Mouse (Mus musculus) midbrain, embryonic 10.5 days (tissue): ENCODE results near the gene Usp47. TPM values are rescaled to one million over a fixed set of nuclear protein-coding genes. Genes with fewer than 3 reads are reported as not detected.

Source experiments
- DNase-seq: peaks from one replicate; pipeline ENCODE4 v3.0.0-alpha.2; 2017; ENCODE audit warnings: low spot score
- H3K27ac ChIP-seq: fragments of 300-500 bp; sonication (generic); replicated peaks from 2 replicates; pipeline ENCODE4 v1.5.1; 2016; ENCODE audit warnings: mild to moderate bottlenecking
- H3K27me3 ChIP-seq: fragments of 300-500 bp; sonication (generic); 2 replicates; pipeline ENCODE4 v1.6.1; 2016; ENCODE audit warnings: low read depth, mild to moderate bottlenecking; ENCODE audit not compliant: poor library complexity, severe bottlenecking
- H3K36me3 ChIP-seq: fragments of 300-500 bp; sonication (generic); 2 replicates; pipeline ENCODE4 v1.6.1; 2016; ENCODE audit warnings: mild to moderate bottlenecking, moderate library complexity
- H3K4me1 ChIP-seq: fragments of 300-500 bp; sonication (generic); 2 replicates; pipeline ENCODE4 v1.6.1; 2016
- H3K4me3 ChIP-seq: fragments of 300-500 bp; sonication (generic); 2 replicates; pipeline ENCODE4 v1.5.1; 2016; ENCODE audit warnings: mild to moderate bottlenecking, moderate library complexity
- H3K9me3 ChIP-seq: fragments of 300-500 bp; sonication (generic); replicated peaks from 2 replicates; pipeline ENCODE4 v1.6.1; 2016; ENCODE audit warnings: mild to moderate bottlenecking
- WGBS: fragments of 180-500 bp; shearing (Covaris S2); methylation state at CpG from one replicate; pipeline ENCODE4 v1.1.7; 2016; 5-methylcytosine and 5-hydroxymethylcytosine counted together
- polyA plus RNA-seq: library from polyadenylated mRNA; unstranded; fragments of >200 nt; fragmentation: Nextera tagmentation; extraction: Ambion mirVana; gene quantifications from 2 replicates; pipeline ENCODE4 v1.2.1, GENCODE M21; 2016

Gene Usp47
- polyA plus RNA-seq, 1 experiment from 2014 or later = 78.3 TPM

DNA sequence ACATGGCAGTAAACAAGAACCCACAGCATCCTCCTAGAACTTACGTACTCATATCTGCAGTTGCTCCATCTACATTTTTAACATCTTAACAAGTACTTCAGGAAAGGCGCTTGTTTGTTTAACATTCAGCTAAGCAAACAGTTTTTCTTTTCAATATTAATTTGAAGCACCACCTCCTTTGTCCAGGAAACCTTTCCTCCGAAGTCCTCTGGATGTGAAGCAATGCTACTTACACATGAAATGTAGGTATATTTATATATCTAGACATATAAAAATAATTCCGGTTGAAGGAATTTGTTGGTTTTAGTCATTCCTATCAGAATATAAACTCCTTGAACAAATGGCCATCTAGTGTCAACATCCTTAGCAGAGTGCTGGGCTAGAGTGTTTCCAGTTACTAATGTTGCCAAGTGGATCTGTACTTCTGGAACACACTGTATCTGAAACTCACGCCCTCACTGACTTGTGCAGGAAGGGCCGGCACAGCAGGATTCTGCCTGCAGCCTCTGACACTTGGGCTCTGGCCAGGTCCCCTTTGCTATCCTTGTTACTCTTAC is 10.6 kb upstream of the Usp47 start:
- WGBS = 87% methylated on average over 6 of the region's 6 CpGs
- H3K27me3 ChIP-seq = no peaks in the 10 kb centered on the region

DNA sequence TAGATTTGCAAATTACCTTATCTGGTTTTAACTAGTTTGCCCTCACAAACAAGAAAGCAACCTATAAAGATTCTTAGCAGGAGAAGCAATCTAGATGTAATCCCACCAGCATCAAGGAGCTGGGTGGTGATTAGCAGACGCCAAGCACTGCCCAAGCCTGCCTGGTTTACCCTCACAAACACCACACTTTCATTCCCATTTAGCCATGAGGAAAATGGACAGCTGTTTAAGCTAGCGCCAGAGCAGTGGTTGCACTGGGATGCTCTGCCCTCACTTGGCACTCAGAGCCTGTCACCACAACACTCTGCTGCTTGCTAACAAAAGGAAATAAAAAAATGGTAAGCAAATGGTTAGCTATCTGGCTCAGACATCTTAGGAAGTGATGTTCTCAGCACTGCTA is 9.2 kb upstream of the Usp47 start:
- H3K4me1 ChIP-seq = no peaks in the 10 kb centered on the region
- 78% methylated on average over 2 of the region's 2 CpGs for WGBS
- H3K27me3 ChIP-seq = no peaks in the 10 kb centered on the region

More for the DNA sequence above, 10.6 kb upstream of the Usp47 start:
- H3K4me3 ChIP-seq = no peak overlapping the region
- no peaks in the 10 kb centered on the region for H3K36me3 ChIP-seq
- no peaks in the 10 kb centered on the region for H3K4me1 ChIP-seq
- no peak for DNase-seq
- H3K9me3 ChIP-seq = no peaks in the 10 kb centered on the region
- no peak overlapping the region for H3K27ac ChIP-seq

GRCm38 (mm10) chr7:112022506-112023149 is 676 bp upstream of the Usp47 start:
- H3K4me1 ChIP-seq = peaks cover 34% of the 10 kb centered on the region
- no peaks in the 10 kb centered on the region for H3K27me3 ChIP-seq
- peak overlapping the region; percentile 99 for H3K27ac ChIP-seq
- WGBS = 13% methylated on average over 17 of the region's 17 CpGs
- H3K4me3 ChIP-seq = peak overlapping the region; percentile 82
- H3K36me3 ChIP-seq = no peaks in the 10 kb centered on the region; the same call in 1 of the 2 replicates
- no peak for DNase-seq
- no peaks in the 10 kb centered on the region for H3K9me3 ChIP-seq

More for the DNA sequence above, 9.2 kb upstream of the Usp47 start:
- no peak overlapping the region for H3K27ac ChIP-seq
- DNase-seq = no peak
- no peak overlapping the region for H3K4me3 ChIP-seq
- H3K9me3 ChIP-seq = no peaks in the 10 kb centered on the region
- H3K36me3 ChIP-seq = no peaks in the 10 kb centered on the region

DNA sequence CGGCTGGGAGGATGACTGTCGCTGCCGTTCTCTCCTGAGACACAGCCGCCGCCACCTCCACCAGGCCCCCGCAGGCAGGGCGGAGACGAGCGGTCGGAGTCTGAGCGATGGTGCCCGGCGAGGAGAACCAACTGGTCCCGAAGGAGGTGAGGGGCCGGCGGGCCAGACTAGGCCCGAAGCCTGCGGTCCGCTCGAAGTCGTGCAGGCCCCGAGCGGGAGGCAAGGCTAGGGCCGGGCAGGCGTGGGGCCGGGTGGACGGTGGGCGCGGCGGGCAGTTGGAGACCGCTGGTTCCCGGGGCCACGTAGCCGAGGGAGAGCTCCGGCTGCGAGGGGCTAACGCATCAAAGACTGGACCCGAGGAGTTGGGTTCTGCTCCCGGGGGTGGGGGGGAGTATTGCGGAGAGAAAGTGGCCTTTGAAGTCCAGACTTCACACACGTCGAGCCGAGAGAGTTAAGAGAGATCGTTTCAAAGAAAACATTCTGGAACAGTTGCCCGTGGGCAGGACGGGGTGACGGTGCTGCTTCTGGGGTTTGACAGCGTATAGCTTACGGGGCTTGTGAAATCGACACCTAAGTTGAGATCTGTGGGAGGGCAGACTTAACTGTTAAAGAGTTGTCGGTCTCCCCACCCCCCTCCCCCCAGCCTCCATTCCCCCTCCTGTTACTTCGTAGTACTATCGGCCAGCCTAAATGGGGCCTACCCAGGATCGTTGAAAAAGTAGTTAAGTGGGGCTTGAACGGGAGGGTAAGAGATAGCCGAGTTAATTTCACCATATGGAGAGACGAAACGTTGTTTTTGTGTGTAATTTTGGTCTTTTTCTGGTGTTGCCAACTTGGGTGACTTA is 519 bp downstream of the Usp47 start:
- H3K4me1 ChIP-seq = peaks cover 34% of the 10 kb centered on the region
- H3K27me3 ChIP-seq = no peaks in the 10 kb centered on the region
- WGBS = under 1% methylated on average over 58 of the region's 58 CpGs
- DNase-seq = no peak
- H3K9me3 ChIP-seq = no peaks in the 10 kb centered on the region
- peaks cover 5% of the 10 kb centered on the region; the same call in 1 of the 2 replicates for H3K36me3 ChIP-seq
- H3K4me3 ChIP-seq = peak overlapping the region; percentile 82
- H3K27ac ChIP-seq = peak overlapping the region; percentile 99

GRCm38 (mm10) chr7:112024446-112024730 is 1.1 kb downstream of the Usp47 start:
- WGBS = 37% methylated on average over 7 of the region's 7 CpGs
- H3K27ac ChIP-seq = peak overlapping the region; percentile 99

GRCm38 (mm10) chr7:112024856-112025255 is 1.6 kb downstream of the Usp47 start:
- H3K27me3 ChIP-seq = no peaks in the 10 kb centered on the region
- DNase-seq = no peak
- H3K4me3 ChIP-seq = peak overlapping the region; percentile 82
- H3K4me1 ChIP-seq = peaks cover 34% of the 10 kb centered on the region
- no peak overlapping the region for H3K27ac ChIP-seq
- peaks cover 8% of the 10 kb centered on the region for H3K36me3 ChIP-seq
- WGBS = 47% methylated on average over 5 of the region's 5 CpGs
- no peaks in the 10 kb centered on the region for H3K9me3 ChIP-seq

More at GRCm38 (mm10) chr7:112024446-112024730, 1.1 kb downstream of the Usp47 start:
- H3K36me3 ChIP-seq = peaks cover 8% of the 10 kb centered on the region
- H3K4me1 ChIP-seq = peaks cover 34% of the 10 kb centered on the region
- H3K4me3 ChIP-seq = peak overlapping the region; percentile 82
- DNase-seq = no peak
- H3K9me3 ChIP-seq = no peaks in the 10 kb centered on the region
- H3K27me3 ChIP-seq = no peaks in the 10 kb centered on the region

DNA sequence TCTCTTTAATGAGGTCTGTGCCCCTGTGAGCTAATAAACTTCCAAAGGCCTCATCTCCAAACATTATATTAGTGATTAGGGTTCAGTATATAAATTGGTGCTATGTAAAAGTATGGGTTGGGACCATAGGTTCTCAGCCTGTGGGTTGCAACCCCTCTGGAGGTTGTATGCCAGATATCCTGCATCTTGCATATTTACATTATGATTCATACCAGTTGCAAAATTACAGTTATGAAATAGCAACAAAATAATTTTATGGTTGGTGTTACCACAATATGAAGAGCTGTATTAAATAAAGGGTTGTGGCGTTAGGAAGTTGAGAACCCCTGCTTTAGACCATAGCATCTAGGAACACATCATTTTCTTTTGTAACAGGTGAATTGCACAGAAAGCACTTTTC is 7.3 kb downstream of the Usp47 start:
- Histone ChIP-seq H3K27me3 (no peaks in the 10 kb centered on the region), H3K9me3 (0 out of 2 replicates have a peak, but pooled peaks cover 3% of the 10 kb centered on the region), H3K27ac (no peak overlapping the region), H3K36me3 (peaks cover 16% of the 10 kb centered on the region), H3K4me3 (no peak overlapping the region), H3K4me1 (peaks cover 13% of the 10 kb centered on the region)
- no peak for DNase-seq
- 92% methylated on average over 1 of the region's 1 CpGs for WGBS

GRCm38 (mm10) chr7:112035804-112036203 is 12.5 kb downstream of the Usp47 start:
- no peaks in the 10 kb centered on the region for H3K27me3 ChIP-seq
- H3K27ac ChIP-seq = no peak overlapping the region
- no peak overlapping the region for H3K4me3 ChIP-seq
- peaks cover 7% of the 10 kb centered on the region for H3K36me3 ChIP-seq
- 0 out of 2 replicates have a peak, but pooled peaks cover 3% of the 10 kb centered on the region for H3K9me3 ChIP-seq
- 75% methylated on average over 2 of the region's 2 CpGs for WGBS
- DNase-seq = no peak
- H3K4me1 ChIP-seq = no peaks in the 10 kb centered on the region

GRCm38 (mm10) chr7:112036636-112037035 is 13.3 kb downstream of the Usp47 start:
- no peaks in the 10 kb centered on the region for H3K4me1 ChIP-seq
- no peaks in the 10 kb centered on the region for H3K27me3 ChIP-seq
- no peak overlapping the region for H3K4me3 ChIP-seq
- 82% methylated on average over 1 of the region's 1 CpGs for WGBS
- peaks cover 7% of the 10 kb centered on the region for H3K36me3 ChIP-seq
- H3K27ac ChIP-seq = no peak overlapping the region
- H3K9me3 ChIP-seq = 0 out of 2 replicates have a peak, but pooled peaks cover 3% of the 10 kb centered on the region
- DNase-seq = no peak

- H3K4me1 ChIP-seq = no peaks in the 10 kb centered on the region
Observed at GRCm38 (mm10) chr7:112040271-112040670, 17.0 kb downstream of the Usp47 start.

GRCm38 (mm10) chr7:112042758-112043157 is 19.5 kb downstream of the Usp47 start:
- H3K4me1 ChIP-seq = no peaks in the 10 kb centered on the region
- no peak overlapping the region for H3K27ac ChIP-seq
- no peaks in the 10 kb centered on the region for H3K9me3 ChIP-seq
- H3K4me3 ChIP-seq = no peak overlapping the region
- 87% methylated on average over 2 of the region's 2 CpGs for WGBS
- H3K27me3 ChIP-seq = no peaks in the 10 kb centered on the region
- no peaks in the 10 kb centered on the region for H3K36me3 ChIP-seq
- no peak for DNase-seq

More at GRCm38 (mm10) chr7:112040271-112040670, 17.0 kb downstream of the Usp47 start:
- Histone ChIP-seq H3K36me3 (no peaks in the 10 kb centered on the region), H3K9me3 (no peaks in the 10 kb centered on the region), H3K27ac (no peak overlapping the region), H3K4me3 (no peak overlapping the region), H3K27me3 (no peaks in the 10 kb centered on the region)
- no peak for DNase-seq

GRCm38 (mm10) chr7:112045249-112045648 is 21.9 kb downstream of the Usp47 start:
- no peak overlapping the region for H3K4me3 ChIP-seq
- WGBS = 95% methylated on average over 1 of the region's 1 CpGs
- no peak for DNase-seq
- no peak overlapping the region for H3K27ac ChIP-seq
- H3K27me3 ChIP-seq = no peaks in the 10 kb centered on the region
- no peaks in the 10 kb centered on the region for H3K9me3 ChIP-seq
- no peaks in the 10 kb centered on the region for H3K36me3 ChIP-seq
- no peaks in the 10 kb centered on the region for H3K4me1 ChIP-seq
